Mouse (Mus musculus): ENCODE measurements around the gene Ero1lb.
"Not testable (repeated sequence)": the region's sequence is repeated elsewhere in the genome, so short reads cannot be mapped to it uniquely, and the experiment has no call there.

GRCm38 (mm10) chr13:12630252-12630651 is 64.6 kb downstream of the Ero1lb start:
- TF ChIP-seq CTCF (IDR thresholded peaks at IDR 0.05; ENCODE audit: low read depth, low read length); POLR2A (IDR thresholded peaks at IDR 0.05; ENCODE audit: insufficient read depth, low read length): not testable (repeated sequence)

Data from ES-Bruce4 (cell line).